Mouse (Mus musculus) brain, embryonic 14.5 days (tissue): ENCODE results near the gene Nlgn1.

ENCODE experiments used
- CTCF ChIP-seq: fragments of 200-500 bp; IDR thresholded peaks from 2 replicates; pipeline ENCODE4 v1.5.1; 2012; ENCODE audit warnings: inconsistent platforms, mild to moderate bottlenecking, moderate library complexity, borderline replicate concordance; ENCODE audit not compliant: insufficient read depth, insufficient read length; ENCODE audit errors: extremely low read depth
- POLR2A ChIP-seq: fragments of 200-500 bp; IDR thresholded peaks from 2 replicates; pipeline ENCODE4 v1.6.1; 2012; ENCODE audit warnings: mild to moderate bottlenecking, inconsistent platforms, borderline replicate concordance; ENCODE audit not compliant: poor library complexity, insufficient read depth, insufficient read length, severe bottlenecking; ENCODE audit errors: extremely low read depth

- no peak for TF ChIP-seq CTCF
- TF ChIP-seq POLR2A: no peak
These were observed 608.1 kb downstream of the Nlgn1 start for GRCm38 (mm10) chr3:25724111-25724510.
